Mouse (Mus musculus) gastrocnemius, adult 18-20 months (tissue): ENCODE measurements around the gene Ly6g6e. TPM values are rescaled to one million over a fixed set of nuclear protein-coding genes. Genes with fewer than 3 reads are reported as not detected.
"Not testable (repeated sequence)": the region's sequence is repeated elsewhere in the genome, so short reads cannot be mapped to it uniquely, and the experiment has no call there.

ENCODE experiments used
- DNase-seq: peaks from one replicate; pipeline ENCODE4 v3.0.0; 2021; ENCODE audit warnings: low spot score
- total RNA-seq, 2 experiments: library from RNA; stranded (reverse); gene quantifications; 2 replicates each; pipeline ENCODE4 v1.2.3; 2021

Ly6g6e gene
- total RNA-seq, 2 experiments from 2014 or later: not detected

DNA sequence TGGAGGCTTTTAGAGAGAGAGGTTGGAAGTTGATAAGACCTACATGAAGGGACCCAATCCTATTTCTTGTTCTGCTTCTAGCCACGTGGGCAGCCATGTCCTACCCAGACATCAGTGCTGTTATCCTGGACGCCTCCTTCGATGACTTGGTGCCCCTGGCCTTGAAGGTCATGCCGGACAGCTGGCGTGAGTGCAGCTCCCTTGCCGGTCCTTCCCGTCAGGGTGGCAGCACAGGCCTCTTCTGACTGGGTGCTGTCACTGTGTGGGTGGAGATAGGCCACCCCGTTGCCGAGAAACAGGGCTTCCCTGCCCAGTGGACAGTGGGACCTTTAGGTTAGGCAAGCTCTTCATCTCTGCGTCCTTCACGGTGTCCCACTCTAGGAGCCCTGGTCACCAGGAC, 24.5 kb downstream of the Ly6g6e start:
- no peak for DNase-seq

DNA sequence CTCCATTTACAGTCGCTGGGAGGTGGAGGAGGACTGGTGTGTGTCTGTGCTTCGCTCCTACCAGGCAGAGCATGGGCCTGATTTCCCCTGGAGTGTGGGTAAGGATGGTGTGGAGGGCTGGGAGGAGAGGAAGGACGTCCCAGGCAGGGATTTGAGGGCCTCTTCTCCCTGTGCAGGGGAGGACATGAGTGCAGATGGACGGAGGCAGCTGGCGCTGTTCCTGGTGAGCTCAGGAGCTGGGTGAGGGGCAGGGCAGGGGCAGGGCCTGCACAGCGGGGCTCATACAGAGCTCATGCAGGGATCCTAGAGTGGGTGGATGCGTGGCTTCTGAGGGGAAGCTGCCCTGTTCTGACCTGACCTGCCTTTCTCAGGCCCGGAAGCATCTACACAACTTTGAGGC, 25.6 kb downstream of the Ly6g6e start:
- DNase-seq: no peak

GRCm38 (mm10) chr17:35103221-35103690, 26.6 kb downstream of the Ly6g6e start:
- peak; percentile 51 for DNase-seq

DNA sequence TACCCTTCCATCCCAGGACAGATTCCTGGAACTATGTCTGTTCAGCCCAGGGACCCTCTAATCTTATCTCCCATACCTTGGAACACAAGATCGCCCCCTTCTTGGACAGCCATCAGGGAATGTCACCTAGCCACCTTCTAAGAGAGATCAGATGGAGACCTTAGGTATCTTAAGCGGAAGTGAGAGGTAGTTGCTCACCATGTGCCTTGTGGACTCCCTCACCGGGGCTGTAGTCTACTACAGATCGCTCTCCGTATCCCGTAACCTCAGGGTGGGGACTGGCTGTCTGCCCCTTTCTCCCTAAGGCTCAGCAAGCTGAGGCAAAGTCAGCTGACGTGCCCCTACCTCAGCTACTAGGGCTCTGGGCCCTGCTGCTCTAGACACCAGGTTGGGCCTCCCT, 27.4 kb downstream of the Ly6g6e start:
- no peak for DNase-seq

- no peak for DNase-seq
Observed at GRCm38 (mm10) chr17:35104754-35105153, 28.1 kb downstream of the Ly6g6e start.

DNA sequence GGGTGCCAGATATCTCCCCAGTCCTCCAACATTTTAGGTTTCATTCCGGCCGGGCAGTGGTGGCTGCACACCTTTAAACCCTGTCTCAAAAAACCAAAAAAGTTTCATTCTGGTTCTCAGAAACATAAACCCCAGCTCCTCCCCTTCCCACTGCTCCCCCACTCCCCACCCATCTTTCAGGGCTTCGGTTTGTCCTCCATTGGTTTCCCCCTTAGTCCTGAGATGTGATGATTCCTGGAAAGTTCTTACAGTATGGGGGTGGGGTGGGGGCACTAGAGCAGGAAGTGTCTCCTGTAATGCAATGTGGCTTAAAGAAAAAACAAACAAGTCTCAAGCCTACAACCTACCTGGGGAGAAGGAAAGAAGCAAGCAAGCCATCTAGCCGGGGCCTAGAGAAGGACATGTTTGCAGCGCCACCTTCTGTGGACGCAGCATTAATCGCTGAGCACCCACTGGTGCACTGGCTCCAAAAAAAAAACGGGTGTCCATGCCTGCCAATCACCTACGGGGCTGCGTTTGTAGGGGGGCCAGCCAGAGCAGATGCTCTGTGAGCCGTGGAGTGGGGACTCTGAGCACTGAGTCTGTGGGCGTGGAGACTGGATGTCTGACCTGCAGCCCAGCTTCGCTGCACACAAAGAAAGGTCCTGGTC, 29.2 kb downstream of the Ly6g6e start:
- no peak for DNase-seq

GRCm38 (mm10) chr17:35106522-35106921, 29.8 kb downstream of the Ly6g6e start:
- no peak for DNase-seq

DNA sequence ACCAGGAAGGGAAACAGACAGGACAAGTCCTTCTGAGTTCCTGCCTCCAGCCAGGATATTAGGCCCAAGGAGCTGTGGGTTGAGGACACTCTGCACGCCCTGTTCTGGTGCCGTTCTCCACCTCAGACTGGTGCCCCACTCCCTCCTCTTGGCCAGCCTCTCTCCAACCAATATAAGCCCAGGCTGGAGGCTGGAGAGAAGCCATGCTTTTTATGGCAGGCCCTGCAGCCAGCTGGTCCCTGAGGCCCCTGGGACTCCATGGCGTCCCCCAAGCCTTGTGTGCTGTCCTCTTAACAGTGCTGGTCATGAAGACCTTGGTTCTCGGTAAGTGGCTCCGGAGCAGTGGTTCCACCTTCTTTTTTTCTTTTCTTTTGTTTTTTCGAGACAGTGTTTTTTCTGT, 31.4 kb downstream of the Ly6g6e start, which contains the start of gene Ly6g5c:
Gene Ly6g5c (plus strand): TSS at position 183 of the 400 bp plus-strand sequence.
- DNase-seq: no peak

GRCm38 (mm10) chr17:35111774-35112173, 35.1 kb downstream of the Ly6g6e start:
- no peak for DNase-seq

DNA sequence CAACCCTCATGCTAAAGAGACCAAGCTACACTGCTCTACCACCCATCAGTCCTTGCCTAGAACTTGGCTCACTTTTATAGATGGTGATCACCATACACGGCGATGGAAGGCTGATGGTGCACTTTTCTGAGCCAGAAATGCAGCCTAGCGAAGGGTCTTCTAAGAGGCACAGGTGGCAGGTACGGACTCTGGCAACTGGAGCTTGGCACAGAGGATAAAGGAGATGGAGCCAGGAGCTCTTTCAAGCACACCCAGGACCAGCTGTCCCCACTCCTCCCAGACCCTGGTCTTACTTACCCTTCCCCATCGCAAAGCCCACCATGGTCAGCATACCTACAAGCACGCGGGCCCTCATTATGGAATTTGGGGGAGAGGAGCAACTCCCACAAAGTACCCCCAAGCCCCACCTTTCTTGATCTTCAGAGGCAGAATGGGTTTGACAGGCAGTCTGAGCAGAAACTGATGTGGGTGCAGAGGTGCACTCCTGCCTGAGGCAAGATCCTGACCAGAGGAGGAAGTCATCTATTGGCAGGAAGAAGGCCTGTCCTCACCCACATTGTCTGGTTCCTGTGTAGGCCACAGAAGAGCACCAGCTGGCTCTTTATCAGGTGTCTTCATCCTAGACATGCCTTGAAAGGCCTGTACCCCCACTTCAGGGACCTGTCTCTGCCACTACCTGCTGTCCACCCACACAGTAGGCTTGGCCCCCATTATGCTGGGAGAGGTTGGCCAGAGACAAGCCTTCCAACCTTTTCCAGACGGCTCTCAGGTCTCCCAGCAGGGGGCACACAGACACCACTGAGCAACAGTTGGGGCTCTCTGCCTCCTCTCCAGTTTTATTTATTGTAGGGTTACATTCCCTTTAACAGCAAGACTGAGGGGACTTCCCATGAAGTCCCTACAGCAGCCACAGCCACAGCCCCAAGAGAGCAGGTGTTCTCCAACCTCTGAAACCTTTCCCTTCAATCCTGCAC, 38.6 kb downstream of the Ly6g6e start, which contains the start of gene Ly6g5b:
Gene Ly6g5b (minus strand): TSS at position 383 of the 974 bp plus-strand sequence.
- DNase-seq: no peak

DNA sequence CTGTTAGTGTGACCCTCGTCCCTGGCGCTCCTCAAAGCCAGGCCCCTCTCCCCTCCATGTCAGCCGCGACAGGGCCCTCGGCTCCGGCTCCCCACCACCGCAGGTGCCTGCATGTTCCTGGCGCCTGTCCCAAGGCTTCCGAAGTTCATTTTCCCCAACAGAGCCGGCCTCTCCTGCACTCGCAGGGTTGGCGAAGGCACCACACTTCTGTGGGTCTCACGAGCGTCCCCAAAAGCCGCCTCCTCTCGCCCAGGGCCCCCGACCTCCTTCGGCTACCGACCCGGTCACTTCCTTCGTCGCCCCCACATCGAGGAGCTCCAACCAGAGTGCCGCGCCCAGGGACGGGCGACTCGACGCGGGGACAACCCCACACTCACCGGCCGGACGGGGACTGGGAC, 44.0 kb downstream of the Ly6g6e start:
- DNase-seq: peak; percentile 47

- peak; percentile 98 for DNase-seq
Observed at GRCm38 (mm10) chr17:35121143-35121799, 44.6 kb downstream of the Ly6g6e start, which contains the start of gene Gpank1. Gene Gpank1, plus strand, starts transcription at chr17:35121455.

DNA sequence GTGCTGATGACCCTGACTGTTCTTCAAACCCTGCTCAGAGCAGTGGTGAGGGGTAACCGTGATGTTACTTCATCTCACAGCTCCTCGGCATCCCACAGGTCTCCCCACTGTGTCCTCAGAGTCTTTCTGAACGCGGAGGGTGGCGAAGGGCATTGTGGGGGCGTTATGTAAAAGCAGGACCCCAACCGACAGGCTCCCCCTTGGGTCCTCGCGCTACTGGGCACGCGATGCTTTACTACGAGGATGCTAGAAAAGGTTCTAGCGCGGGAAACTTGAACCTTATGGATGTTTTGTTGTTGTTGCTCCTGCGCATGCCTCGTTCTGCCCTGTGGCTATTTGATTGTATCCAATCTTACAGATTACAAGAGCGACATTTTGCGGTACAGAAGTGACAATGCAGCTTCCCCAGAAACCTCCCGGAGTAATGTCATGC, 45.2 kb downstream of the Ly6g6e start, which contains the start of gene Csnk2b:
Gene Csnk2b (minus strand): TSS at position 183 of the 433 bp plus-strand sequence.
- no peak for DNase-seq

DNA sequence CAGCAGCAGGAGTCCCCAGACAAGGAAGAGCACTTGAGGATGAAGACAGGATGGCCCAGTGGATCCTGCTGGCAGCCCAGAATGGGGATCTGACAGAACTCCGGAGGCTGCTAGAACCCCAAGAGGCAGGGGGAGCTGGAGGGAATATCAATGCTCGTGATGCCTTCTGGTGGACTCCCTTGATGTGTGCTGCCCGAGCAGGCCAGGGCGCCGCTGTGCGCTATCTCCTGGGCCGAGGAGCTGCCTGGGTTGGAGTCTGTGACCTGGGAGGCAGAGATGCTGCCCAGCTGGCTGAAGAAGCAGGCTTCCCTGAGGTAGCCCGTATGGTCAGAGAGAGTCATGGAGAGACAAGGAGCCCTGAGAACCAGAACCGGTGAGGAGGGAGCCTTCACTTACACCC, 46.6 kb downstream of the Ly6g6e start:
- not testable (repeated sequence) for DNase-seq

GRCm38 (mm10) chr17:35124261-35124896, 47.7 kb downstream of the Ly6g6e start:
- DNase-seq: not testable (repeated sequence)

DNA sequence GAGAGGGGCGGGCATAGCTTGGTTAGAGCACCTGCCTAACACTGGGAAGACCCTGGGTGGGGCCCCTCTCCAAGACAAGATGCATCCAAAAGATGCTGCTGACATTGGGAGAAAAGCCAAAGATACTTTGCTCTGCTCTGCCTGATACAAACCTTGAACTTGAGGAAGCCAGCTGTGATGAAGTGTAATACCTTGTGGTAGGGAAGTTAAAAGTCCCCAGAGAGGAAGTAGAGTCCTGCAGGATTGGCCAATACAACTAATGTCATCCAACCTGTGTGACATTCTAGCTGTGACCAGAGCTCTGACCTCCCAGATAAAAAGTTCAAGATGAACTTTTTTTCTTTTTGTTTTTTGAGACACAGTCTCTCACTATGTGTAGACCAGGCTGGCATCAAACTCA, 48.4 kb downstream of the Ly6g6e start:
- no peak for DNase-seq

- DNase-seq: no peak
Observed at GRCm38 (mm10) chr17:35125578-35125977, 48.9 kb downstream of the Ly6g6e start.

DNA sequence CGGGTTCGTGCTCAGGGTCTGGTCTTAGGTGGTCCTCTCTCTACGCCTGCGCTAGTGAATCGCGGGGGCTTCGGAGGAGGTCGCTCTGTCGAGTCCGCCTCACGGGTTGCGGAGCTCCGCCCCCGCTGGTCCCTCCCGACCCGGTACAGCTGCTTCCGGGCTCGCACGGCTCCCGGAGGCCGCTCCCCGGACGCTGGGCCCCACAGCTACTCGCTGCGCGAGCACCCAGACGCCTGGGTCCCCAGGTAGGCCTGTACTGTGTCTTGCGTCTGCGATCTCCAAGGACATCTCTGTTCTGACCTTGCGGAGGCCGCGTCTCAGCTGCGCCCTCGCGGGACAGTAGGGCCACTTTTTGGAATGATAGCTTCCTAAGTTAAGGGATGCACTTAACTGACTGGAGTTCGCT, 49.5 kb downstream of the Ly6g6e start, which contains the start of gene D17H6S53E:
Gene D17H6S53E (plus strand): TSS at position 168 of the 406 bp plus-strand sequence.
- DNase-seq: peak; percentile 67

GRCm38 (mm10) chr17:35127017-35127416, 50.3 kb downstream of the Ly6g6e start:
- no peak for DNase-seq
